Mouse (Mus musculus) heart, embryonic 12.5 days (tissue): Measurements from ENCODE around the gene Tada2a. TPM values are rescaled to one million over a fixed set of nuclear protein-coding genes. Genes with fewer than 3 reads are reported as not detected.

Source experiments
- ATAC-seq: fragments of 200-750 bp; cut with Nextera tagmentation; 2 replicates; pipeline ENCODE4 v1.8.0; 2017; ENCODE audit warnings: moderate TSS enrichment, moderate library complexity; ENCODE audit not compliant: insufficient number of reproducible peaks, low FRiP score
- H3K27ac ChIP-seq: fragments of 300-500 bp; sonication (generic); 2 replicates; pipeline ENCODE4 v1.5.1; 2016; ENCODE audit warnings: mild to moderate bottlenecking, moderate library complexity; ENCODE audit not compliant: poor library complexity, severe bottlenecking
- H3K27me3 ChIP-seq: fragments of 300-500 bp; sonication (generic); replicated peaks from 2 replicates; pipeline ENCODE4 v1.6.1; 2016; ENCODE audit warnings: mild to moderate bottlenecking, moderate library complexity
- H3K36me3 ChIP-seq: fragments of 300-500 bp; sonication (generic); 2 replicates; pipeline ENCODE4 v1.6.1; 2016; ENCODE audit warnings: mild to moderate bottlenecking, moderate library complexity
- H3K4me1 ChIP-seq: fragments of 300-500 bp; sonication (generic); replicated peaks from 2 replicates; pipeline ENCODE4 v1.6.1; 2016; ENCODE audit warnings: mild to moderate bottlenecking
- H3K4me2 ChIP-seq: fragments of 300-500 bp; sonication (generic); 2 replicates; pipeline ENCODE4 v1.6.1; 2016; ENCODE audit warnings: mild to moderate bottlenecking, moderate library complexity
- H3K4me3 ChIP-seq: fragments of 300-500 bp; sonication (generic); 2 replicates; pipeline ENCODE4 v1.5.1; 2016; ENCODE audit warnings: mild to moderate bottlenecking
- H3K9ac ChIP-seq: fragments of 300-500 bp; sonication (generic); 2 replicates; pipeline ENCODE4 v1.6.1; 2016; ENCODE audit warnings: mild to moderate bottlenecking, moderate library complexity
- H3K9me3 ChIP-seq: fragments of 300-500 bp; sonication (generic); replicated peaks from 2 replicates; pipeline ENCODE4 v1.6.1; 2016; ENCODE audit warnings: mild to moderate bottlenecking, moderate library complexity
- WGBS: fragments of 180-500 bp; shearing (Covaris S2); methylation state at CpG from one replicate; pipeline ENCODE4 v1.1.7; 2016; 5-methylcytosine and 5-hydroxymethylcytosine counted together
- polyA plus RNA-seq: library from polyadenylated mRNA; unstranded; fragments of >200 nt; fragmentation: Nextera tagmentation; extraction: Ambion mirVana; gene quantifications from 2 replicates; pipeline ENCODE4 v1.2.1, GENCODE M21; 2016

Tada2a gene
- polyA plus RNA-seq, result 22.0 and 22.9 TPM in 2 replicates

DNA sequence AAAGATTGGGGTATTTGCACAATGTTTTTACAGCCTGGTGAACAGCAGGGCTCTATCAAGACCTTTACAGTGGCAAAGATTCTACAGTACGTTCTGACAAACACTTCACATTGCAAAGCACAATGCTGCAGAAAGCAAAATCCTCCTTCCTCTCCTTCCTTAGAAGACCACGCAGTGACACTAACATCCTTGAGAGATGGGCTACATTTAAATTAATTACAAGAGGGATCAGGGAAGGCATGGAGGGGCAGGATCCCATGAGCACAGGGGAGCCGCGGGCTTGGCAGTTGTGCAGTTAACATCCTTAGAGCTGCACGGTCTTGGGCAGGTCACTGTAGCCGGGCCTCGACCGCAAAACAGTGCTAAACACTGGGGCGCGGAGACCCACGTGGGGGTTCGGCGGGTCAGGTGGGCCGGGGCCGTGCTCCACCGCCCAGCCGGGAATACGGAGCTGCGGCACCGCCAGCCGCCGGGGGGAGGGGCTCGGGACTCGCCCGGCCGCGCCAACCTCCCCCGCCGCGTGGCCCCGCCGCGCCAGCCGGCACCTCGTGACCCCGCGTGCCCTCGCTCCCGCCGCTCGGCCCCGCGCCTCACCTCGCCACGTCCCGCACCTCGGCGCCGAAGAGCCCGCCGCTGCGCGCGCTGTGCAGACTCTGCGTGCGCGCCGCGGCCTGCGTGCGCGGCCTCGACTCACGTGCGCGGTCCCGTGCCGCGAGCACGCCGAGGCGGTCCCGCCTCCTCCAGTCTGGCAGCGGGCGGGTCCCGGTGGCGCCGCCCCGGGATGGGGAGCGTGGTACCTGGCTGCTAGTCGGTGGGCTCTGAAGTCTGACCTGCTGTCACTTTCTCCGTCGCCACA lies at the start of gene Tada2a, which contains the start of gene Acaca:
TSS of gene Tada2a (minus strand) at position 658 of the 856 bp plus-strand sequence.
TSS of gene Acaca (plus strand) at position 730 of the 856 bp plus-strand sequence.
- Histone ChIP-seq H3K4me3 (peak within 1 kb of the TSS; percentile 92), H3K27ac (peak within 1 kb of the TSS; percentile 38; the same call in 1 of the 2 replicates), H3K9ac (peak within 1 kb of the TSS; percentile 91), H3K9me3 (no peaks in the 10 kb centered on the region), H3K4me2 (peak within 1 kb of the TSS; percentile 85), H3K36me3 (peaks cover 27% of the 10 kb centered on the region), H3K4me1 (peaks cover 6% of the 10 kb centered on the region; the same call in 1 of the 2 replicates), H3K27me3 (peaks cover 4% of the 10 kb centered on the region; the same call in 1 of the 2 replicates)
- ATAC-seq, result peak; percentile 95
- WGBS, result under 1% methylated on average over 78 of the region's 83 CpGs

DNA sequence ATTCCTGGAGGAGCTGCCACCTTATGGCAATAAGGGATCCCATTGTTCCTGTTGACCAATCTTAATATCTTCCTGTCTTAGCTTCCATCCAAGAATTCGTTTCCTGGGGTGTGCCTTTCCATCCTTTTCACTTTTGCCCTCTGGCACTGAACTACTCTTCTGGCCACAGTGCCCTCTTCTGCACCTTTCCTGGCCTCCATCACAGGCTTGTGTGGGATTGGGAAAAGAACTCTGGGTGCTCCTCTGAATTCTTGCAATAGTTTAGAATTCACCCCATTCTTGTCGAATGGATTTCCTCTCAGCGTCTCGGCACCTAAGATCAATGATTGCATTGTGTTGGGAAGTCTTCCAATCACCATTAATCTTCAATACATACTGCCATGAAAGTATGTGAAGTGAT lies 49.2 kb upstream of the Tada2a start:
- Histone ChIP-seq H3K27ac (no peak overlapping the region; the same call in 1 of the 2 replicates), H3K36me3 (no peaks in the 10 kb centered on the region), H3K4me3 (peak overlapping the region; percentile 78; the same call in 1 of the 2 replicates), H3K27me3 (no peaks in the 10 kb centered on the region), H3K4me1 (peaks cover 14% of the 10 kb centered on the region), H3K4me2 (peak overlapping the region; percentile 81), H3K9ac (peak overlapping the region; percentile 74), H3K9me3 (no peaks in the 10 kb centered on the region)
- 38% methylated on average over 4 of the region's 4 CpGs for whole genome bisulfite sequencing
- no peak for ATAC-seq

DNA sequence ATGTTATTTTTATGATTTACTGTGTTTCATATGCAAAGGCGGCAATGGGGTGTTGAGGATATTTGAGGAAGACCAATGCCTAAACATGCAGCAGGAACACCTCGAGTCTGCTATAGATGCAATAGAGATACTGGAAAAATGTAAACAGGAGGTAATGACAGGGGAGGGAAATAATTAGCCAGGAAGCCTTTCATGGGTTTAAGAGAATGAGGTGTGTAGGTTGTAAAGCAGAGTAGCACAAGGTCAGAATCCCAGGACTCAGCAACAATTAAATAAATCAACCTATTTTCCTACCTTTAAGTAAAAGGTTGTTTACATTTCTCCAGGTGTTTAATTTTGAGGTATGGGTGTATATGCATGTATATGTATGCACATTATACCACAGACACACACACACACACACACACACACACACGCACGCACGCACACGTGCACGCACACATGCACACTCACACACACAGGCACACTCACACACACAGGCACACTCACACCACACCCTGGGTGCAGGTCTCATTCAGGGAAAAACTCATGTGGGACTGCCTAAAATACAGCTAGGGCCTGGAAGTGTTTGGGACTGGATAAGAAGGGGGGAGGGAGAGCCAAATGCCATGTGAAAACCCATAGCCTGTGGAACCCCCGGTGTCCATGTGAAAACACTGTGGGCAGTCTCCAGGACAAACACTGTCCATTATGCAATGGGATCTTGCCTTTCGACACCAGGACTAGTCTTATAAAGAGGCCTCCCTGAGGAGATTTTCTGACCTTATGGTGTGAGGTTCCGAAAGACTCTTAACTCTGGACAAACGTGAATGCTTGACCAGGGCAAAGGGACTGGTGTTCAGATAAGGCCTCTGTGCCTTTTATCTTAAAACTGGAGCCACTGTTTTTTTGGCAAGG lies 43.4 kb upstream of the Tada2a start:
- no peak for ATAC-seq
- no peak overlapping the region; the same call in 1 of the 2 replicates for H3K9ac ChIP-seq

DNA sequence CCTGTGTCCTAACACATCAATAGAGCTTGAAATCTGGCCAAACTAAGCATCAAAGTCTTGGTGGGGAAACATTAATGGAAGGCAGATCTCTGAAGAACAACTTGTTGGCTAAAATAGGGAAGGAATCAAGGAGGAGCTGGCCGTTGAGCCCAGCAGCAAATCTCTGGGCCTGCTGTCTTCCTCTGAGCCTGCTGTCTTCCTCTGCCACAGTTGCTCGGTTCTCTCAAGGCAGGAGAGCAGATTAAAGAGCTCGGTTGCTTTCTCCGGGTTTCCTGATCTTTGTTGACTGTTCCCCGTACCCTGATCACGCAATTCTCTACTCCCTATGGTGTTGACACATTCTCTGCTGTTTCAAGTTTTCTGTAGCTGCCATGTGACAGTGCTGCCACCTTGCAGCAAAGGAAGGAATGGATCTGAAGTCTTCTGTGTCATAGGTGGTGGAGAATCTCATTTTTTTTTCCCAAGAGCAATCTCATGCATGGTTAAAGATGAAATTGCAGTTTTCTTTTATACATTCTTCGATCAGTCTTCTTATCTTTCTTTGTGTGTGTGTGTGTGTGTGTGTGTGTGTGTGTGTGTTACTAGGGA lies 39.4 kb upstream of the Tada2a start:
- Histone ChIP-seq H3K9ac (peak overlapping the region; percentile 48; the same call in 1 of the 2 replicates), H3K27ac (no peak overlapping the region), H3K4me1 (peaks cover 7% of the 10 kb centered on the region; the same call in 1 of the 2 replicates), H3K36me3 (no peaks in the 10 kb centered on the region), H3K4me2 (peak overlapping the region; percentile 58), H3K4me3 (0 out of 2 replicates have a peak overlapping the region, but pooled peaks have one; percentile 21), H3K9me3 (no peaks in the 10 kb centered on the region), H3K27me3 (no peaks in the 10 kb centered on the region)
- 16% methylated on average over 7 of the region's 7 CpGs for WGBS
- ATAC-seq, result no peak

More for the DNA sequence above, 43.4 kb upstream of the Tada2a start:
- Histone ChIP-seq H3K36me3 (no peaks in the 10 kb centered on the region), H3K27ac (no peak overlapping the region), H3K9me3 (no peaks in the 10 kb centered on the region), H3K27me3 (no peaks in the 10 kb centered on the region), H3K4me1 (peaks cover 7% of the 10 kb centered on the region; the same call in 1 of the 2 replicates), H3K4me2 (no peak overlapping the region), H3K4me3 (no peak overlapping the region)
- WGBS, result 59% methylated on average over 11 of the region's 11 CpGs

DNA sequence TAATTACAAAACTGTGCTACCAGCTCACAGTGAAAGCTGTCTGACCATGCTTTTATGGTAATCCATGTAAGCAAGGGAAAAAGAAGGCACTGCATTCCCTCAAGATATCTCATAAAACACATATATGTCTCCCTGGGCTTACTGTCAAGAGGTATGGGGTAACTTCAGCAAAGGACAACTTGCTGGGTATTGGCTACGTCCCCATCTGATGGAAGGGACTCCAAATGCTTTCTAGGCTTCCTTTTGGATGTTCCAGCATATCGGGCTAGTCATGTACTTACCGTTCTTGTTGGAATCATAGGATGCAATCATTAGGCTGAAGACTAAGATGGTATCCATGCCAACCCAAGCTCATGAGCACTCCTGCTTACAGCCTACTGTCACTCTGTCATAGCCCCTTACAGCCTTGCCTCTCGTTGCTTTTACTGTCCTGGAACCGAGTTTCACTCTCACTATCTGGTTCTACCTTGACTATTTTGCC lies 37.7 kb upstream of the Tada2a start, which contains the start of gene Gm11437:
TSS of gene Gm11437 (minus strand) at position 431 of the 481 bp plus-strand sequence.
- Histone ChIP-seq H3K4me2 (no peak within 1 kb of the TSS), H3K27ac (no peak within 1 kb of the TSS), H3K4me3 (no peak within 1 kb of the TSS), H3K27me3 (no peaks in the 10 kb centered on the region), H3K4me1 (no peaks in the 10 kb centered on the region), H3K9me3 (no peaks in the 10 kb centered on the region), H3K9ac (no peak within 1 kb of the TSS), H3K36me3 (no peaks in the 10 kb centered on the region)
- ATAC-seq, result no peak
- 78% methylated on average over 5 of the region's 5 CpGs for WGBS

DNA sequence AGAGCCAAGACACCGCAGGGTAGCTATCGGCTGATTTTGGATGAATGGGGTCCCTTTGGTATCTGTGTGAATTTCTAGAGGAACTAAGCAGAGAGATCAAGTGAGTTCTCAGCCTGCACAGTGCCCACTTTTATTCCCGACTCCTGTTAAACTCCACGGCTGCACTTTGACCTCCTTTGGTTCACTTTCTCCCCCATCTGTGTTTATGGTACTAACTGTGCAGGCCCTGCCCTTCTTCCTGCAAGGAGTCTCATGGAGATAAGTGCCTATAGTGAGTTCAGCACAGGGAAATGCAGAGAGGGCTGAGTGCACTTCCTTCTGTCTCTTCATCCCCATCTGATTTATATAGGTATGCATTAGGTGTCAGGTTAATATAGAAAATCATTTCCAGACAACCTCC lies 35.2 kb upstream of the Tada2a start:
- H3K36me3 ChIP-seq, result no peaks in the 10 kb centered on the region
- H3K27me3 ChIP-seq, result no peaks in the 10 kb centered on the region
- ATAC-seq, result no peak
- no peak overlapping the region for H3K9ac ChIP-seq
- no peak overlapping the region for H3K4me3 ChIP-seq
- H3K4me2 ChIP-seq, result no peak overlapping the region
- WGBS, result 64% methylated on average over 4 of the region's 4 CpGs
- no peak overlapping the region for H3K27ac ChIP-seq
- no peaks in the 10 kb centered on the region for H3K4me1 ChIP-seq
- no peaks in the 10 kb centered on the region for H3K9me3 ChIP-seq

DNA sequence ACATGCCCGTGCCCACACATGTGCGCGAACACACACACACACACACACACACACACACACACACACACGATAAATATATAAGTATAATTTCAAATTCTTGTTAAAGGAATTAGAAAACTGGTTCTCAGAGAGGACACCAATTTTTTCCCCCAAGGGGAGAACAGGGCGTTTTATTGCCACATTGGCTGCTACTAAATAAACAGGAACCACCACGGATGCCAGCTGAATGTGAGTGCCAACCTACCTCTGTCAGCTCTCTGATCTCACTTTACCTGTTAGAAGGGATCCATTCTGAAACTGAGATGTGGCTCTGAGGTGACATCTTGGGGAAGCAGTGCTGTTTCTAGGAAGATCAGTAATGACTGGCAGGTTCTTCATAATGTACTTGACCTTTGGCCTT lies 34.7 kb upstream of the Tada2a start:
- H3K9ac ChIP-seq, result no peak overlapping the region
- H3K4me2 ChIP-seq, result no peak overlapping the region
- H3K36me3 ChIP-seq, result no peaks in the 10 kb centered on the region
- no peak for ATAC-seq
- no peak overlapping the region for H3K27ac ChIP-seq
- no peaks in the 10 kb centered on the region for H3K27me3 ChIP-seq
- 86% methylated on average over 6 of the region's 6 CpGs for WGBS
- no peak overlapping the region for H3K4me3 ChIP-seq
- no peaks in the 10 kb centered on the region for H3K4me1 ChIP-seq
- H3K9me3 ChIP-seq, result no peaks in the 10 kb centered on the region

DNA sequence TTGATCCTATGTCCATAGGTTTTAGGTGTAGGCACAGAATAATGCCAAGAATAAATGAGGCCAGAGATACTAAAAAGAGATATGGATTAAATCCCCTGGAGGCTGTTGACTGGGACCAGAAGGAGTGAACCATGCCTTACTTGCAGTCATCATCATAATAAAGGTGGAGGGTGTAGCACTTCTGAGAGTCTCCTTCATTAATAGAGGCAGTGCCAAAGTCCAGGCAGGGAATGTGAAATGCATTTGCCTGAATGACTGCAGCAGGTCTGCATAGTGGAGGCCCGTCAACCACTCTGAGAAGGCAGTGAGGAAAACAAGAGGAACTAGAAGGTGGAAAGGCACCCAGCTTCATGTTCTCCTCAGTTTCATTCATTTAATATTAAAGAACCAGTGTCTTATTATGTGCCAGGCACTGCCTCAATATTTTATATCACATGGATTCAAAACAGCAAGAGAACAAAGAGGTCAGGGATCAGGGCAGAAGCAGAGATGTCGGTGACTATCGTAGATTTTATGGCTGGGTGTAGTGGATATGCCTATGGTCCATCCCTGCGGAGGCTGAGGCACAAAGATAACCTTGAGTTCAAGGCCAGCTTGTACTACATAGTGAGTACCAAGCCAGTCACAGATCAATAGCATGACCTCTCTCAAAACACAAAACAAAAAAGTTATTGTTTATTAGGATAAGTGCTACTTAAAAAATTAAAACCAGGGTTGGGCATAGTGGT lies 27.3 kb upstream of the Tada2a start:
- Histone ChIP-seq H3K36me3 (no peaks in the 10 kb centered on the region), H3K9me3 (no peaks in the 10 kb centered on the region), H3K4me1 (no peaks in the 10 kb centered on the region), H3K4me2 (no peak overlapping the region), H3K4me3 (no peak overlapping the region), H3K27me3 (no peaks in the 10 kb centered on the region), H3K27ac (no peak overlapping the region), H3K9ac (no peak overlapping the region)
- 90% methylated on average over 4 of the region's 4 CpGs for WGBS
- ATAC-seq, result no peak

DNA sequence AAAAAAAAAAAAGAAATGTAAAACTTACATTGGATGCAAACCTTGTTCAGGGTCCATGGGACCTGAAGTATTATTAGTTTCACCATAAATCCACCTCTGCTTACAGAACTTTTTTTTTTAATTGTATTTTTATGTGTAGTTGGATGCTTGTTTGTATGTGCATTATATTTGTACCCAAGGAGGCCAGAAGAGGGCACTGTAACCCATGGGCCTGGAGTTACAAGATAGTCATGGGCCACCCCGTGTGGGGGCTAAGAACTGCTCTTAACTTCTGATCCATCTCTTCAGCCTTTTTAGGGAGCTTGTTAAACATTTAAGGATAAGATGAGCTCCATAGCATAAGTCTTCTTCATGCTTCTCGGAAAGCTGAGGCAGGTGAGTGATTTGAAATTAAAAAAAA lies 21.5 kb upstream of the Tada2a start:
- Histone ChIP-seq H3K9ac (no peak overlapping the region), H3K4me3 (no peak overlapping the region), H3K27me3 (no peaks in the 10 kb centered on the region), H3K4me1 (no peaks in the 10 kb centered on the region), H3K4me2 (no peak overlapping the region), H3K36me3 (no peaks in the 10 kb centered on the region), H3K9me3 (no peaks in the 10 kb centered on the region), H3K27ac (no peak overlapping the region)
- ATAC-seq, result no peak
- 56% methylated on average over 2 of the region's 2 CpGs for whole genome bisulfite sequencing

DNA sequence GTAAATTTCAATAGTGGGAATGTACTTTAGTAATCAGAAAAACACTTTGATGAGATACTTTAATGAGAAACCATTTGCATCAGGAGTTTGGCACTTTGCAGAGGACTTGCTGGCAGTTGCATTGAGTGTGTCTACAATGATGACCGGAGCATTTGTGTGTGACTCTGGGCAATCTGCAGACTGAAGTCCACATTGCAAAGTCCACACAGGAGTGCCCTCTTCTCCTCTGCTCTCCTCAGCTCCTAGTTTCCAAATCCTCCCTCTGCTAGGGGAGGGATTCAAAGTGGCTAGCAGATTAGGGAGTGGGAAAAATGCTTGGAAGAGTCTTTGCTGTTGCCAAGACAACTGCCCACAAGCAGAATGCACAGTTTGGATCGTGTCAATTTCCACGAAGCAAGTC lies 16.7 kb upstream of the Tada2a start:
- no peak for ATAC-seq
- Histone ChIP-seq H3K9me3 (no peaks in the 10 kb centered on the region), H3K27me3 (no peaks in the 10 kb centered on the region), H3K36me3 (no peaks in the 10 kb centered on the region), H3K27ac (no peak overlapping the region), H3K4me3 (no peak overlapping the region), H3K9ac (no peak overlapping the region), H3K4me1 (no peaks in the 10 kb centered on the region), H3K4me2 (no peak overlapping the region)
- 72% methylated on average over 3 of the region's 3 CpGs for WGBS
